ENCODE assay signal across 23 mouse cellular contexts in genomic region chr14:27636556-27636955, GRCm38 (mm10). TPM values are rescaled to one million over a fixed set of nuclear protein-coding genes. Genes with fewer than 3 reads are reported as not detected.
"Had no signal": no experiment of that assay in that cellular context is flagged by ENCODE, and none has a peak within 500 bp of the region (broad histone marks: within the 10 kb centered on the region; RNA-seq: fewer than 3 reads in every experiment).

No protein-coding gene starts in this region.

- H3K27ac ChIP-seq: kidney, postnatal 0 days; left cerebral cortex, adult 2 months; limb, embryonic 12.5 days; limb, embryonic 15.5 days; liver, embryonic 13.5 days; macrophage; midbrain, embryonic 12.5 days; neural tube, embryonic 13.5 days; stomach, embryonic 15.5 days had no signal

- H3K9ac ChIP-seq: limb, embryonic 12.5 days; limb, embryonic 15.5 days; liver, embryonic 13.5 days; midbrain, embryonic 12.5 days; neural tube, embryonic 13.5 days; stomach, embryonic 15.5 days had no signal

- ATAC-seq: intestine, postnatal 0 days; midbrain, embryonic 16.5 days had no signal

- H3K4me2 ChIP-seq: limb, embryonic 12.5 days; limb, embryonic 15.5 days; liver, embryonic 13.5 days; midbrain, embryonic 12.5 days; neural tube, embryonic 13.5 days; stomach, embryonic 15.5 days had no signal

- H3K9me3 ChIP-seq: limb, embryonic 12.5 days; limb, embryonic 15.5 days; liver, embryonic 13.5 days; midbrain, embryonic 12.5 days; neural tube, embryonic 13.5 days; stomach, embryonic 15.5 days had no signal

- H3K27me3 ChIP-seq: limb, embryonic 12.5 days; limb, embryonic 15.5 days; liver, embryonic 13.5 days; midbrain, embryonic 12.5 days; neural tube, embryonic 13.5 days; stomach, embryonic 15.5 days had no signal

- H3K4me3 ChIP-seq: left cerebral cortex, adult 2 months; limb, embryonic 12.5 days; limb, embryonic 15.5 days; liver, embryonic 13.5 days; midbrain, embryonic 12.5 days; myocyte; neural tube, embryonic 13.5 days; stomach, embryonic 15.5 days had no signal

- H3K36me3 ChIP-seq: limb, embryonic 12.5 days; limb, embryonic 15.5 days; liver, embryonic 13.5 days; midbrain, embryonic 12.5 days; neural tube, embryonic 13.5 days; stomach, embryonic 15.5 days had no signal

- DNase-seq: kidney, adult 2 months; kidney, postnatal 25 days; layer of hippocampus, adult 9-11 months; left cerebral cortex, postnatal 4 days; liver, embryonic 13.5 days; lung, adult 2 months; retina, postnatal 1 day; right cerebral cortex, postnatal 25 days; spleen, adult 18-20 months; thymus, postnatal 25 days had no signal

- H3K4me1 ChIP-seq: limb, embryonic 15.5 days; liver, embryonic 13.5 days; midbrain, embryonic 12.5 days; stomach, embryonic 15.5 days had no signal

RNA-seq across cellular contexts. Expression of gene Erc2, which starts 14.3 kb away (rescaled TPM):
- total RNA-seq: monocyte, adult 5-6 weeks; neutrophil, adult 5-6 weeks had no signal
- polyA plus RNA-seq: macrophage had no signal
